Mouse (Mus musculus) hindbrain, embryonic 16.5 days (tissue): ENCODE results near the gene Larp7. TPM values are rescaled to one million over a fixed set of nuclear protein-coding genes. Genes with fewer than 3 reads are reported as not detected.

Experiments
- ATAC-seq: fragments of 200-750 bp; cut with Nextera tagmentation; 2 replicates; pipeline ENCODE4 v1.8.0; 2017; ENCODE audit warnings: moderate TSS enrichment, moderate library complexity
- H3K27ac ChIP-seq: fragments of 300-500 bp; sonication (generic); 2 replicates; pipeline ENCODE4 v1.5.1; 2014; ENCODE audit warnings: low read depth, mild to moderate bottlenecking, control low read depth, low read length, moderate library complexity
- H3K27me3 ChIP-seq: fragments of 300-500 bp; sonication (generic); replicated peaks from 2 replicates; pipeline ENCODE4 v1.6.1; 2014; ENCODE audit warnings: low read length; ENCODE audit not compliant: control insufficient read depth, insufficient read depth
- H3K36me3 ChIP-seq: fragments of 300-500 bp; sonication (generic); 2 replicates; pipeline ENCODE4 v1.6.1; 2014; ENCODE audit warnings: mild to moderate bottlenecking, low read length, moderate library complexity, mixed read lengths; ENCODE audit not compliant: control insufficient read depth, insufficient read depth
- H3K4me1 ChIP-seq: fragments of 300-500 bp; sonication (generic); 2 replicates; pipeline ENCODE4 v1.6.1; 2014; ENCODE audit warnings: low read depth, low read length; ENCODE audit not compliant: control insufficient read depth, insufficient read depth
- H3K4me2 ChIP-seq: fragments of 300-500 bp; sonication (generic); 2 replicates; pipeline ENCODE4 v1.6.1; 2014; ENCODE audit warnings: mild to moderate bottlenecking, low read length, control low read depth, moderate library complexity
- H3K4me3 ChIP-seq: fragments of 300-500 bp; sonication (generic); 2 replicates; pipeline ENCODE4 v1.5.1; 2014; ENCODE audit warnings: mild to moderate bottlenecking, low read length, control low read depth, moderate library complexity
- H3K9ac ChIP-seq: fragments of 300-500 bp; sonication (generic); 2 replicates; pipeline ENCODE4 v1.6.1; 2014; ENCODE audit warnings: low read depth, mild to moderate bottlenecking, control low read depth, low read length, moderate library complexity
- H3K9me3 ChIP-seq: fragments of 300-500 bp; sonication (generic); 2 replicates; pipeline ENCODE4 v1.6.1; 2014; ENCODE audit warnings: mild to moderate bottlenecking, low read length, moderate library complexity; ENCODE audit not compliant: control insufficient read depth
- WGBS: fragments of 180-500 bp; shearing (Covaris S2); extraction: QIAGEN DNeasy Blood & Tissue Kit; methylation state at CpG from one replicate; pipeline ENCODE4 v1.1.7; 2014; 5-methylcytosine and 5-hydroxymethylcytosine counted together
- polyA plus RNA-seq: library from polyadenylated mRNA; unstranded; fragments of >200 nt; fragmentation: Nextera tagmentation; extraction: Ambion mirVana; gene quantifications from 2 replicates; pipeline ENCODE4 v1.2.1, GENCODE M21; 2015

Larp7 gene
- polyA plus RNA-seq, 1 experiment from 2014 or later = 23.1 TPM

DNA sequence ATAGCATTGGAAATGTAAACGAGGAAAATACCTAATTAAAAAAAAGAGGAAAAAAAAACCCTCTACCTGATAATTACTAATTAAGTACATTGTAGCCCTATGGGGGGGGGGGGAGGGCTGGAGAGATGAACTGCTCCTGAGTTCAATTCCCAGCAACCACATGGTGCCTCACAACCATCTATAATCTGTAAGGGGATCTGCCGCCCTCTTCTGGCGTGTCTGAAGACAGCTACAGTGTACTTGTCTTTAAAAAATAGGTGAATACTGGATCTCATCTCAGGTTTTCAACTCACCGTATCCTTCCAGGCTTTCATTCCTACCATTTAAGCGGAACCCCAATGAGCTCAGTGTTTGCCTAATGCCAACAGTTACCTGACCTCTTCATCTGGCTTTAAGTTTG is 5.3 kb downstream of the Larp7 start:
- H3K9me3 ChIP-seq = no peaks in the 10 kb centered on the region
- H3K4me2 ChIP-seq = no peak overlapping the region
- H3K36me3 ChIP-seq = peaks cover 8% of the 10 kb centered on the region
- no peak overlapping the region for H3K9ac ChIP-seq
- H3K4me3 ChIP-seq = no peak overlapping the region
- no peaks in the 10 kb centered on the region for H3K27me3 ChIP-seq
- no peak overlapping the region for H3K27ac ChIP-seq
- ATAC-seq = no peak
- H3K4me1 ChIP-seq = no peaks in the 10 kb centered on the region
- WGBS = 31% methylated on average over 5 of the region's 5 CpGs

DNA sequence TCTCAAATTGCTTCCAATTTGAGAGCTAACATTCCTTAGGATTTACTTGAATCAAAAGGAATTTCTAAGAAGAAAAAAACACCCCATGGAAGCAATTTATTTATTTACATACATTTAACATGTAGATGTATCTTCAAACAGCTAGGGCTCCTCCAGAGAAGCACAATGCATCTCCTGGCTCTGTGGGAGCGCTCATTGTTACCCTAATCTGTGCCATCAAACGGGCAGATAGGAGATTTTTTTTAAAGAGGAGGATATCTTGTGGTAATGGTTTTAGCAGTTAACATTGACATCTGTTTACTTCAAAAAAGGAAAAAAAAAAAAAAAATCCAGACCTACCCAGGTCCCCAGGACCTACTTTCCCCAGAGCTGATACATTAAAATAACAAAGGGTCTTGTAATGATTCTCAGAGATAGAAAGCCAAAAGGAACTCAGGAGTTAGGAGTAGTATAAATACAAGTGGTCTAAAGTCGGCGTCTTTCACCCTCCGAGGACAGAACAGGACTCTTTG is 8.5 kb downstream of the Larp7 start:
- 23% methylated on average over 5 of the region's 5 CpGs for WGBS
- no peak overlapping the region for H3K9ac ChIP-seq
- ATAC-seq = no peak
- no peaks in the 10 kb centered on the region for H3K4me1 ChIP-seq
- no peaks in the 10 kb centered on the region for H3K9me3 ChIP-seq
- no peaks in the 10 kb centered on the region for H3K27me3 ChIP-seq
- no peak overlapping the region for H3K4me3 ChIP-seq
- no peak overlapping the region for H3K27ac ChIP-seq
- H3K36me3 ChIP-seq = peaks cover 8% of the 10 kb centered on the region
- H3K4me2 ChIP-seq = no peak overlapping the region

GRCm38 (mm10) chr3:127543976-127544375 is 9.2 kb downstream of the Larp7 start:
- no peak for ATAC-seq
- no peaks in the 10 kb centered on the region for H3K4me1 ChIP-seq
- no peak overlapping the region for H3K4me3 ChIP-seq
- H3K9me3 ChIP-seq = no peaks in the 10 kb centered on the region
- peaks cover 8% of the 10 kb centered on the region for H3K36me3 ChIP-seq
- H3K27me3 ChIP-seq = no peaks in the 10 kb centered on the region
- H3K4me2 ChIP-seq = no peak overlapping the region
- no peak overlapping the region for H3K27ac ChIP-seq
- H3K9ac ChIP-seq = no peak overlapping the region
- WGBS = 79% methylated on average over 4 of the region's 4 CpGs

GRCm38 (mm10) chr3:127539193-127539592 is 14.0 kb downstream of the Larp7 start:
- no peaks in the 10 kb centered on the region for H3K9me3 ChIP-seq
- H3K27me3 ChIP-seq = no peaks in the 10 kb centered on the region
- H3K4me1 ChIP-seq = no peaks in the 10 kb centered on the region
- no peak overlapping the region for H3K4me2 ChIP-seq
- no peak overlapping the region for H3K27ac ChIP-seq
- 84% methylated on average over 6 of the region's 6 CpGs for WGBS
- no peak overlapping the region for H3K9ac ChIP-seq
- no peak for ATAC-seq
- H3K36me3 ChIP-seq = no peaks in the 10 kb centered on the region; the same call in 1 of the 2 replicates
- H3K4me3 ChIP-seq = no peak overlapping the region

DNA sequence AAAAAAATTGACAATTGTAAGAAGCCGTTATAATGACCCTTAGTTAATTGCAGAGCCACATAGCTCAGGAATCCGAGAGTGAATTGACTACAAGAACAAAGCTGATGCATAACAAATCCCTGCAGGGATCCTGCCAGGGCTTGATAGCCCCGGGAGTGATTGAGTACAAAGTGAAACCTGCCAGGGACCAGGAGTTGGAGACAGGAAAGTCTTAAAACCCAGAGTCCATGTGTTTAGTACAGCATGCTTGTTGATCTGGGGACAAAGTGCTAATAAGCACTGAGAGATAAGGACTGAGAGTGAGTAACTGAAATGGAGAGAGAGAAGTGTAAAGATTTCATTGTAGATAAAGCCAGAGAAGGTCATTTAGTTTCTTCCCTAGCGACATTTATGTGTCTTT is 22.9 kb downstream of the Larp7 start:
- no peak for ATAC-seq
- Histone ChIP-seq H3K27ac (no peak overlapping the region), H3K4me1 (no peaks in the 10 kb centered on the region), H3K9ac (no peak overlapping the region), H3K4me3 (no peak overlapping the region), H3K9me3 (no peaks in the 10 kb centered on the region), H3K36me3 (no peaks in the 10 kb centered on the region), H3K27me3 (no peaks in the 10 kb centered on the region), H3K4me2 (no peak overlapping the region)
- WGBS = 12% methylated on average over 4 of the region's 4 CpGs

GRCm38 (mm10) chr3:127529824-127530223 is 23.3 kb downstream of the Larp7 start:
- no peak overlapping the region for H3K4me2 ChIP-seq
- H3K27me3 ChIP-seq = no peaks in the 10 kb centered on the region
- H3K9ac ChIP-seq = no peak overlapping the region
- WGBS = 68% methylated on average over 4 of the region's 4 CpGs
- ATAC-seq = no peak
- H3K4me1 ChIP-seq = no peaks in the 10 kb centered on the region
- no peak overlapping the region for H3K4me3 ChIP-seq
- H3K36me3 ChIP-seq = no peaks in the 10 kb centered on the region
- H3K27ac ChIP-seq = no peak overlapping the region
- H3K9me3 ChIP-seq = no peaks in the 10 kb centered on the region

DNA sequence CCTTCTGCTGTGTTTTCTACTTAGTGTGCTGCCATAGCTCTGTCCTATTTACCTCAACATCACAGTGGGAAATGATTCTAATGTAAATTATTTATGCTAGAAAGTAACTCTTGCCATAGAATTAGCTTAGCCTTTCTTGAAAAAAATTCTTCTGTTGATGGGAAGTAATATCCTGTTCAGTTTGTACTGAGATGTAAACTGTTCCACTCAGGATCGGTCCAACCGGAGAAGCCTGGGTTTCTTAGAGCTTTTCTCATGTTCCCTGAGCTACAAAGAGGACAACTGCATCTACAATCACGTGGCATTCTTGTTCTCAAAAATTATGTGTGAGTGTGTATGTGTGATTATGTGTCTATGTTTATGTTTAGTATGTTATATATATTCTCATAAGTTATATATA is 23.9 kb downstream of the Larp7 start:
- Histone ChIP-seq H3K27ac (no peak overlapping the region), H3K4me3 (no peak overlapping the region), H3K4me2 (no peak overlapping the region), H3K9me3 (no peaks in the 10 kb centered on the region), H3K9ac (no peak overlapping the region), H3K36me3 (no peaks in the 10 kb centered on the region), H3K27me3 (no peaks in the 10 kb centered on the region), H3K4me1 (no peaks in the 10 kb centered on the region)
- ATAC-seq = no peak
- 86% methylated on average over 3 of the region's 3 CpGs for WGBS

GRCm38 (mm10) chr3:127527465-127528034 is 25.6 kb downstream of the Larp7 start:
- Histone ChIP-seq H3K4me2 (no peak overlapping the region), H3K4me1 (no peaks in the 10 kb centered on the region), H3K9ac (no peak overlapping the region), H3K27ac (no peak overlapping the region), H3K9me3 (no peaks in the 10 kb centered on the region), H3K27me3 (no peaks in the 10 kb centered on the region), H3K36me3 (no peaks in the 10 kb centered on the region), H3K4me3 (no peak overlapping the region)
- 69% methylated on average over 5 of the region's 5 CpGs for WGBS
- peak; percentile 37; the same call in 1 of the 2 replicates for ATAC-seq

DNA sequence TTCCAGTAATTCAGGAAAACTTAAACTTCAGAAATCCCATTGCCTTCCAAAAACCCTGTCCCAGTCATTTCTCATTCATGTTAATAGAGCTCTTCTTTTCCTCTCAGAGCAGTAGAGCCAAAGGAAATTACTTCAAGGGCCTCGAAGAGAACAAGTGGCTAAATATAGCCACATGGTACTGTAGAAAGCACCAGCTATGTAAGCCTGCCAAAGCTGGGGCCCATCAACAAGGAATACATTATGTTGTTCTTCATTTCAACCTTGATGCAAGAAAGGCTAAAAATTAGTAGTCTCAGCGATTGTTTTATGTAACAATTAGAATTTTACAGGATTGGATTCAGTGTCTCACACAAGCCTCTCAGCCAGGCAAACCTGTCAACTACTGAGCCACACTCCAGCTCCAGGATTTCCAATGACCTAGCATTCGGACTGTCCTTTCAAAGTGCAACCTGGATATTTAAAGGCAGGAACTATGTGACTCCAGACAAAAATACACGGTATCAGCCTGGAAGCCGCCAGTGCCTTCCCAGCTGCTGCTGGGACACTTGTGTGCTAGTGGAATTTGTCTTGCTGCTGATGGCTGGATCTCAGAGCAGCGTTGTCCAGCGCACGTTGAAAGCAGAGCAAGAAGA is 27.8 kb downstream of the Larp7 start:
- 79% methylated on average over 8 of the region's 8 CpGs for WGBS
- H3K4me2 ChIP-seq = no peak overlapping the region
- H3K36me3 ChIP-seq = no peaks in the 10 kb centered on the region
- no peak for ATAC-seq
- H3K4me3 ChIP-seq = no peak overlapping the region
- H3K9me3 ChIP-seq = no peaks in the 10 kb centered on the region
- H3K4me1 ChIP-seq = no peaks in the 10 kb centered on the region
- H3K9ac ChIP-seq = no peak overlapping the region
- no peaks in the 10 kb centered on the region for H3K27me3 ChIP-seq
- no peak overlapping the region for H3K27ac ChIP-seq
